Mouse (Mus musculus): ENCODE measurements around the gene Krt81. TPM values are rescaled to one million over a fixed set of nuclear protein-coding genes. Genes with fewer than 3 reads are reported as not detected.

The Krt81 gene
- polyA plus RNA-seq, 1 experiment from 2014 or later: not detected

Other genes with a start within 250 kb of the Krt81 start
- 4.4 and 4.8 TPM in 2 replicates for gene Grasp, start 239.6 kb downstream of the Krt81 start, polyA plus RNA-seq (2015; fragmentation: Nextera tagmentation; extraction: Ambion mirVana)
- gene Nr4a1, start 209.5 kb downstream of the Krt81 start, polyA plus RNA-seq (2015; fragmentation: Nextera tagmentation; extraction: Ambion mirVana): 6.4 and 7.6 TPM in 2 replicates
- 77.9 and 84.7 TPM in 2 replicates for gene Atg101, start 179.5 kb downstream of the Krt81 start, polyA plus RNA-seq (2015; fragmentation: Nextera tagmentation; extraction: Ambion mirVana)
- gene 6030408B16Rik, start 170.5 kb downstream of the Krt81 start, polyA plus RNA-seq (2015; fragmentation: Nextera tagmentation; extraction: Ambion mirVana): 0.43 and 0.60 TPM in 2 replicates
- 0.08 and 0.11 TPM in 2 replicates for gene Krt80, start 93.6 kb downstream of the Krt81 start, polyA plus RNA-seq (2015; fragmentation: Nextera tagmentation; extraction: Ambion mirVana)
- gene Krt7, start 52.7 kb downstream of the Krt81 start, polyA plus RNA-seq (2015; fragmentation: Nextera tagmentation; extraction: Ambion mirVana): 0.39 and 0.94 TPM in 2 replicates
- gene Krt87, start 24.9 kb downstream of the Krt81 start, polyA plus RNA-seq (2015; fragmentation: Nextera tagmentation; extraction: Ambion mirVana): 0.31 and 0.33 TPM in 2 replicates
- gene Krt88, start 16.0 kb downstream of the Krt81 start, polyA plus RNA-seq (2015; fragmentation: Nextera tagmentation; extraction: Ambion mirVana): not detected in 2 replicates
- gene Krt86, start 9.7 kb upstream of the Krt81 start, polyA plus RNA-seq (2015; fragmentation: Nextera tagmentation; extraction: Ambion mirVana): 0.14 and 0.15 TPM in 2 replicates
- not detected in 2 replicates for gene Krt83, start 27.8 kb upstream of the Krt81 start, polyA plus RNA-seq (2015; fragmentation: Nextera tagmentation; extraction: Ambion mirVana)
- gene Gm49425, start 53.5 kb upstream of the Krt81 start, polyA plus RNA-seq (2015; fragmentation: Nextera tagmentation; extraction: Ambion mirVana): not detected in 2 replicates
- gene Krt84, start 69.1 kb upstream of the Krt81 start, polyA plus RNA-seq (2015; fragmentation: Nextera tagmentation; extraction: Ambion mirVana): not detected in 2 replicates
- gene Krt82, start 86.9 kb upstream of the Krt81 start, polyA plus RNA-seq (2015; fragmentation: Nextera tagmentation; extraction: Ambion mirVana): not detected in 2 replicates
- 0.17 TPM in 1 of 2 replicates, not detected in the other for gene Krt90, start 99.2 kb upstream of the Krt81 start, polyA plus RNA-seq (2015; fragmentation: Nextera tagmentation; extraction: Ambion mirVana)
- gene Krt75, start 110.2 kb upstream of the Krt81 start, polyA plus RNA-seq (2015; fragmentation: Nextera tagmentation; extraction: Ambion mirVana): 0.07 and 0.08 TPM in 2 replicates
- gene Gm5414, start 164.4 kb upstream of the Krt81 start, polyA plus RNA-seq (2015; fragmentation: Nextera tagmentation; extraction: Ambion mirVana): not detected in 2 replicates
- gene Gm5478, start 183.6 kb upstream of the Krt81 start, polyA plus RNA-seq (2015; fragmentation: Nextera tagmentation; extraction: Ambion mirVana): not detected in 2 replicates
- gene Krt6b, start 216.5 kb upstream of the Krt81 start, polyA plus RNA-seq (2015; fragmentation: Nextera tagmentation; extraction: Ambion mirVana): not detected in 2 replicates
- gene Krt6a, start 230.6 kb upstream of the Krt81 start, polyA plus RNA-seq (2015; fragmentation: Nextera tagmentation; extraction: Ambion mirVana): 0.12 TPM in 1 of 2 replicates, not detected in the other
- gene Krt5, start 249.1 kb upstream of the Krt81 start, polyA plus RNA-seq (2015; fragmentation: Nextera tagmentation; extraction: Ambion mirVana): 1.1 and 4.4 TPM in 2 replicates